Mouse (Mus musculus) thymus, postnatal 0 days (tissue): ENCODE data around the gene Adam12. TPM values are rescaled to one million over a fixed set of nuclear protein-coding genes. Genes with fewer than 3 reads are reported as not detected.

ENCODE experiments used
- DNase-seq: peaks from one replicate; pipeline ENCODE4 v3.0.0-alpha.2; 2015; ENCODE audit warnings: low spot score
- polyA plus RNA-seq: library from polyadenylated mRNA; unstranded; fragments of >200 nt; fragmentation: Nextera tagmentation; extraction: Ambion mirVana; gene quantifications from 2 replicates; pipeline ENCODE4 v1.2.1, GENCODE M21; 2015

The Adam12 gene
- polyA plus RNA-seq, 1 experiment from 2014 or later, result 18.3 TPM

DNA sequence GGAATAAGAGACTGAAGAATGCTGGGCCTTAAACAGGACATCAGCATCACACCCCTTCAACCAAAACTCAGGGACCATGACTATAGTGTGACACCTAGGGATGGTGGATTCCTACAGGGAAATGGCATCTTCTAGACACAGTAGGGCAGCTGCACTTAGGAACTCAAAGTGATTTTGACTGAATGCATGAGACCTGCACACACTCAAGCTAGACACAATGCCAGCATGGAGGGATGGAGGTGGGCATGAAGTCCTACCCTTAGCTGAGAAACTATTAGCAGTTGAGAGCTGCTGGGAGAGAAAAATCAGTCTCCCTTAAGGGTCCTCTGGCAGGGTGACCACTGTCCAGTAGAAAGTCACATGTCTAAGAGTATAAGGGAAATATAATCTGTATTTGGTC lies 147.0 kb downstream of the Adam12 start:
- no peak for DNase-seq

DNA sequence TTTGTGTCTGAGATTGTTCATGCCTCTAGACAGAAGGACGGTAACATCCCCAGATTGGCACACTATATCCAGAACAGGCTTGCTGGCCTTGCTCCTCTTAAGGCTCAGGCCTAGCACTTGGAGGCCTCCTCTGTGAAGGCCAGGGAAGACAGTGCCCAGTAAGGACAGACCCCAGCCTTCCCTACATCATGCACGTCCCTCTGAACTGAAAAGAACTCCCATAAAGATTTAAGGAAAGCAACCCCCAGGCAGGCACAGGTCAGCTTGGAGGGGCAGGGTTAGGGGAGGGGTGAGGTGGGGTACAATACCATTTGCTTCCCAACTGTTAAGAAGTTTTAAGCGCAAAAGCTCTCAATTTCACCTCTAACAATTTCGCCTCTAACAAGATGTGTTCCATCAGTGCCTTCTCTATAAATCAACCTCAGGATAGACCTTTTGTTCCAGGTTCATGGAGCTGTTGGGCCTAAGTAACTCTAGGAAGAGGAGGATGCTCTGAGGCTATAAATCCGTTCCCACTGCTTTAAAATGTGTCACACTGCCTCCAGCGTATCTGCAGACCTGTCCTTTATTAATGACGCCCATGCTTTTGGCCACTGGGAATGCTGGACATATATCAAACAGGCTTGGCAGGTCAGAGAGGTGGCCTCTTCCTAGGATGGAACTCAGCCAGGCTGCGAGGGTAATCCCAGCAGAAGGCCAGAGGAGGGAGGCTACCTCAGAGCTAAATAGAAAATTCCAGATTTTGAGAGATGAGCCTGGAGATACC lies 150.5 kb downstream of the Adam12 start:
- DNase-seq, result no peak

DNA sequence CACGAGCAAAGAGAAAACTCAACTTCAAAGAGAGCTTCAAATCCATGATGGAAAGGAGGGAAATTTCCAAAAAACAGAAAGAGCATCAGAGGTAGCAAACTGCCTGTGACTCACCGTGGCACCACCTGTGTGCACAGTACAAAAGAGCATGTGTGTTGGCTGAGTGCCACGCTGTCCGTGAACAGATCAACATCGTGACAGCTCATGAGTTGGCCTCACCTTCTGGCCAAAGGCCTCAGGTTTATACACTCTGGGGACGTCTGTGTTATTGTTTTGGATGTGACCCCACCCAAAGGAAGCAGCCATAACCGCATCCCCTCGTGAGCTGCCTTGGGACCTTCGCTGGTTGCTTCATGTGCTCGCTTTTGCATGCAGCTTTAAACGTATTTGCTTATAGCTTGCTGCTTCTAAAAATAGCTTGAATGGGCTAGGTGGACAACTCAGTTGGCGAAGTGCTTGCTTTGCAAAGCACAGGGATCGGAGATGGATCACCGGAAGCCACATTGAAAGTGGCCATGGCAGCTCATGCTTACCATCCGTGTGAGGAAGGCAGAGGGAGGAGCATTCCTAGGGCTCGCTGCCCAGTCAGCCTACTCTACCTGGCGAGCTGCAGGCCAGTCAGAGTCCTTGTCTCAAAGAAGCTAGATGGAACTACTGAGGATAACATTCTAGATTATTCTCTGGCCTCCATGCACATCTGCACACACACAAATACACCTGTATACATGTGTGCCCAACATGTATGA lies 151.8 kb downstream of the Adam12 start:
- DNase-seq, result no peak

DNA sequence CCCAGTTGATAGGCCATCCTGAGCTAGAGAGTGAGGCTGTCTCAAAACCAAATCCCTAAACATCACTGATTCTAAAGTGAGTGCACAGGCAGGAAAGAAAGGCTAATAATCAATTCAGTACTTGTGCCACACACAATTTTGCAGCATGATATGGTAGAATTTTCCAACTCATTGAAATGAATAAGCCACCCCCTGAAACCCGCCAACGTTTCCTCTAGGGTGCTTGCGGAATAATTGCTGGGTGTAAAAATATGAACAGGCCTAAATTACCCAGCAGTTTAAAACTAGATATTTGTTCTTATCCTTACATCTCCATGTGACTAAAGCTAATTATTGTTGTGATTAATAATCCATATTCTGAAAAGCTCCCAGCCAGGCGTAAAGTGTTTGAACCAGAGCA lies 154.3 kb downstream of the Adam12 start:
- DNase-seq, result no peak

DNA sequence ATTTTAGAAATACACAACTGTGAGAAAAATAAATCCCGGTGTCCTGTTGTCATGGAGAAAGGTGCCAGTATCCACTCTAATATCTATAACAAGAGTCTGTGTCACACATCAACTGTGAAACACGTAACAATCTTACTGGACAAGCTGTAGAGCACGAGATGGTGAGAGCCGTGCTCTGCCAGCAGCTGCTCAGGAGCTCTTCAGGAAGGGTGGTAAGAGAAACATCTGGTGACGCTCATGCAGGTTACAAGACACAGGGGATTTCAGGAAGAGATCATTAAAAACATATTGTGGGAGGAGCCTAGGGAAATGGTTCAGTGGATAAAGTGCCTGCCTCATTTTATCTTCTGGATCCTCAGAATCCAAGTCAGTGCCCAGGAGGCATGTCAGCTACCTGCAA lies 158.9 kb downstream of the Adam12 start:
- no peak for DNase-seq

DNA sequence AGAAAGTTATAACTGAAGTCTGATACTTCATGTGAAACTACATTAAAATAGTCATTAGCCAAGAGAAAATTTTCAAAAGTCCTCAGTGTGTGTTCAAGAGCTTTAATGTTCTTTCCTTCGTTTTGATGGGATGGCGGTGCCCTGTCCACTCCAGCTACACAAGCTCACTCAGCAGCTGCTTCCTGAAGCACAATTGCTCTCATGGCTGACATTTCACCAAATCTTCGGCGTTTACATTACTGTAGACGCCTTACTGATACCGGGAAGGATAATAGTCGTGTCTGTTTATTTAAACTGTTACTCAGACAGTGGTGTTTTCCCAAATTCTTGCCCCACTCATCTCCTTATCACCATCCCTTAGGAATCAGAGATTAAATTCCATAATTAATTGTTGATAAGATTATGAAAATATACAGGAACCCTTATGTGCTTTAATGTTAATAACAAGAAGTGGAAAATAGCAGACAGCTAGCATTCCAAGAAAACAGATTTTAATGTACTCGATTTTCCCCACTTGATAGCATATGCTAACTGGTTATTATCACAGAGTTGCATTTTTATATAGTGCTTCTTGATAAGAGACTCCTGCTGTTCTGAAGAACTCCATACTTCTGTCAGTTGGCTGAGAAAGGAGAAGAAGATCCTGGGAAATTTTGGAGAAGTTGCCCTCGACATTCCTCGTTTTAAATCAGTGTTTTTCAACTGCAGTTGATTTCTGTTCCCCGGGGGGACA lies 160.6 kb downstream of the Adam12 start:
- DNase-seq, result no peak

DNA sequence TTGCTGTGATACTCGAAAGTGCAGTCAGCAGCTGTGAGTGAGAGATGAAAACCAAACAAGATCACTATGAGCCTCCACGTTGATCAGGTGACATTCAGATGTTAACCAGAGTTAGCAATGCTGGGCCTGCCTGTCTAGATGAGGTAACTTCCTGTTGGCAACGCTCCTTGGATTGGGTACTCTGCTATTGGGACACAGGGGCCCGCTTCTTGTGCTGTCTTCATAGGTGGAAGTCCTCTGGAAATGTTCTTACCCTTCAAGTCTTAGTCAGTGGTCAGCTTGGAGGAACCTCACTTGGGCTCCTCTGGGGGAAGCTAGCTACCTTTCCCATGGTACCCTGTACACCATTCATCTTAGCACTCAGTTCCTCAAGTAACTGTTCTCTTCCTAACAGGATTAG lies 169.3 kb downstream of the Adam12 start:
- no peak for DNase-seq

DNA sequence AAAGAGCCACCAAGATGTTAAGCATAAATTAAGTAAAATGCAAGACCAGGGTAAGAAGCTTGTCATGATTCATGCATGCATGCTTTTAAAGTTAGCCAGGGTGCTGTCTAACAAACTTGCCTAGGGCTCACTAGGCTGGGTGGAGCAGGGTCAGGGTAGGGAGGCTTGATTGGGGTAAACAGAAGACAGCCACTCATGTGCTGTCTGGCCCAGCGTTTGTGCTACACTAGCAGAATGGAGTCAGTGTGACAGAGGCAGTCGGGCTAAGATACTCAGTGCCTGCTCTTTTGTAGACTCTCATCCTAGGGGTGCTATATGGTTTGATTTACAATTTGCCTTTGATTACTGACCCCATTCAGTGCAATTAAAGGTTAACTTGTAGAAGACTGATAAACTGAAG lies 179.5 kb downstream of the Adam12 start:
- no peak for DNase-seq

DNA sequence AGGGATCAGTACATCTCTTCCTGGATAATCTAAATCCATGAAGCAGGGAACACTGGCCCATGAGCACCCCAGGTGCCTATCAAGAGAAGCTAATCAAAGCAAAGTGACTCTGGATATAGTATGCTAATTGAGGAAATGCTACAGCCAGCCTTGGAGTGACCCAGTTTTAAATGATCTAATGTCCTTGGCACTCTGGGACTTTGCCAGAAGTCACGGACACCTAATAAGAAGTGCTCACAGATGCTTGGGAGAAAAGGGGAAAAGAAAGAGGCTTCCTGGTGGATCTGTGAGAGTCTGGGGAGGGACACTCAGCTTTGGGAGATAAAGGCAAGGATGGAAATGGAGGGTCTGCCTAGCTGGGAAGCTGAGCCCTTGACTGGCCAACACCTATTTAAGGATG lies 181.6 kb downstream of the Adam12 start:
- no peak for DNase-seq

DNA sequence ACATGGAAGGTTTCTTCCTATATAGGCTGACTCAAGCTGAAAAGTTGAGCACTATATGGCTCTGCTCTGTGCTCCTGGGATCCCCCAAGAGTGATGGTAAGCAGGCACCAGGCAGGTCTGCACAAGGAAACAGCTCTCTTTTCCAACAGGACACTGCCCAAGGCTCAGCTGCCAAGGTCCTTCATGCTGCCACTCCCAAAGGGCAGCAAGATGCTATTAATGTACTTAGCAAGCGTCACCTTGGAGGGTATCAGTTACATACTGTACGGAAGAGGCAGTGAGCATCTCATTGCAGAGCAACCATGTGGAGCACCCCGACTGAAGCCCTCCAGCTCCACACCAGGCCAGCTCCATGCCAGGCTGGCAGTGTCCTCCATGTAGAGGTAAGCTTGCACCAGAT lies 185.6 kb downstream of the Adam12 start:
- DNase-seq, result no peak

DNA sequence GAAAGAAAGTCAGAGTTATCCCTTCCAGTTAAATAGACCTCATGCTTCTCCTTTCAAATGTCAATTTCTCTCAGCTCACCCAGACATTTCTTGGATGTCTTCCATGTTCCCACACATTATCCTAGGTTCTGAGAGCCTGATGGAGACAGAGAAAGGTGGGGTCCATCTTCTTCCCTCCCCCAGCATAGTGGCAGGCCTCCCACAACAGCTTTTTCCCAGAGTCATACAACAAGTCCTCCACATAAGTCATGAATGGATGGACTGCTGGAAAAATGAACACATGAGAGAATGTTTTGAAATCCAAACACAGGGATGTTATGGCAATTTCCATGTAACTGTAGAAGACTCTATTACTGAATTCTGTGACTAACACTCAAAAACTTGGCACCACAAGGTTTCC lies 188.4 kb downstream of the Adam12 start:
- DNase-seq, result no peak

DNA sequence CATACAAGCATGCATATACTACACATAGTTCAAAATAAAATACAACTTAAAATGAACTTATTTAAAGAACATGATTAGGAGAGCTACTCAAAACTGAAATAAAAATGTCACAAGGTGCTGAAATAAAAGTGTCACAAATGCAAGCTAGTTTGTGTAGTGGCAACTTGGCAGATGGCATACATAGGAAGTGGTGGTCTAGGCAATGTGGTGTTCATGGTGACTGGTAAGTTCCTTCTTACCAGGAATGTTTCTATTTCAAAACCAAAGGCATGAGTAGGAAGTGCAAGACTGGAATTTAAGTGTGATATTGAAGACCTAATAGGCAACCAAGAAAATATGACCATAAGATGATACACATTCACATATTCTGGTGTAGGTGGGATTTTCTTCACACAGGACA lies 189.3 kb downstream of the Adam12 start:
- no peak for DNase-seq

DNA sequence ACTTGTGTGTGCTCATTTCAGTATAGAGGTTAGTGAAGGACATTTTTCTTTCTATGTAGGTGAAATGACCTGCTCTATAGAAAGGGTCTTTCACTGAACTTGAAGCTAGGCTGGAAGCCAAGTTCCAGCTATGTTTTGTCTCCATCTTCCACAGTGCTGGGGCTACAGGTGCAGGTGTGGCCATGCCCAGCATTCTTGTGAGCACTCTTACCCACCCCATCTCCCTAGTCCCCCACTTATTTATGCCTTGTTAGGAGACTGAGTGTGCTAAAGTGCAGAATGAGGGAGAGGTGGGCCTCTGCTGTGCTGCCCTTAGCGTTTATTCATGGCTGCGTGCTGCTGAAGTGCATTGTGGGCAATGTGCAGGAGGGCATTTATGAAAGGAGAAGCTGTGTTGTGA lies 198.0 kb downstream of the Adam12 start:
- no peak for DNase-seq

DNA sequence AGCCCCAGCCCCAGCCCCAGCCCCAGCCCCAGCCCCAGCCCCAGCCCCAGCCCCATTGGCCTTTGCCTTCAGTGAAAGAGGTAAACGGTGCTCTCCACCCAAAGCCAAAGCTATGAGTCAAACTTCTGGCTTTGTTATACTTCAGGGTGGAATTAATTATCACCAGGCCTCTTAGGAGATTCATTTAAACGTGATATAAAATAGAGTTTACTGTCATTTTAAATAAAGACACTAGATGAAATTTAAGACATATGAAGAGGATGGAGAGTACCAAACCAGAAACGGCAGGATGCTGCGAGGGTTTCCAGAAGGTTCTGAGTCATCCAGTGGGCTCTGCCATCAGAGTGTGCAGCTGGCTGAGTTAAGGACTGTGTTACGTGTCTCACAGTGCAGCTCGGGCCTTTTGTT lies 199.0 kb downstream of the Adam12 start:
- no peak for DNase-seq

DNA sequence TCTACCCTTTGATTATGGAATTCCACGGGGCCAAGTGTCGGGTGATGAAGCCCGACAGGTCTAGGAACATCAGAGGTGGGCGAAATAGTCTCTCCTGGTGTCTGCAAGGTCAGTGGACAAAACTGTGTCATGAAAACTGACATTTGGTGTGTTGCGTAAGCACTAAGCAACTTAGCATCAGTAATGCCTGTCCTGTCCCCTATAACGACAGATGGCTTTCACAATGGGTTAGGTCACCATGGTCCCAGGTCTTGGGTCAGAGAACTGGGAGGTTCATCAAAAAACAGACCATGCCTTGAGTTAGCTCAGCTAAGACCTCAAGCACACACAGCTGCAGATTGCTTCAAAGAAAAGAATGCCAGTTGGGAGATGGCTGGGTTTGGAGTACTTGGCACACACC lies 200.2 kb downstream of the Adam12 start:
- no peak for DNase-seq

DNA sequence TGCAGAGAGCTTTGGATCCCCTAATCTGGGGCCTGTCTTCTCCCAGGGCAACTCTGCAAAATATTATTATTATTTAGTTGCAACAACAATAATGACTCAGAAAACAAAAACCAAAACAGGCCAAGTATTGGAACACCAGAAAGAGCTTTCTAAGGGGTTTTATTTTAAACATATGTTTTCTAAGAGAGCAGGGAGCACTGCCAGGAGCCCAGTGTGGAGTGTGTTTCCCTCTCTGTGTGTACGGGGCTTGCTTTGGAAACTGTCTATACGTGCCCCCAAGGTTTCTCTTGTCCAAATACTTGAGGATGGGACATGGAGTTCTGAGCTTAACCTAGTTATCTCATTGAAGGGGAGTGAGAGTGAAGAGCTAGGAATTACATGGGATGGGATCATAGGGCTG lies 200.7 kb downstream of the Adam12 start:
- DNase-seq, result no peak

DNA sequence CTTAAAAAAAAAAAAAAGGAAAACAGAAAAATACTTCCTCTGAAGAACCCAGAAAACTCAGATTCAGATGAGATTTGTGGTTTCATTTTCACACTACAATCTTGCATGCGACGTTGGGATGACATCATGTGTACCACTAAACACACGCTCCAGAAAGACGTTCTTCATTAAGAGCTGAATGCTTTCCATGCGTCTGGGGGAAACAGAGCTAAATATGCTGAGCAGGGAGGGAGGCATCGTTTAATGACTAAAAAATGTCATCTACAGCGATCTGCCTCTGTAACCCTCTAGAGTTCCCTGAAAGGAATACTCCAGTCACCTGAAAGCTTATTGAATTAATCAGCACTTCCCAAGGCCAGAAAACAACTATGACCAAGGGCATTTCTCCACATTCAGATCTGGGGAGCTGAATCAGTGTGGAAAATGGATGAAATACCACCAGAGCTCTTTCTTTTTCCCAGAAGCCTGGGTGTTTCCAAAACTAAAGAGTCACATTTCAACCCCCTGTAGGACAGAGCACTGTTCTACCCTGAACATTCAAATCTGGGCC lies 203.6 kb downstream of the Adam12 start:
- no peak for DNase-seq

DNA sequence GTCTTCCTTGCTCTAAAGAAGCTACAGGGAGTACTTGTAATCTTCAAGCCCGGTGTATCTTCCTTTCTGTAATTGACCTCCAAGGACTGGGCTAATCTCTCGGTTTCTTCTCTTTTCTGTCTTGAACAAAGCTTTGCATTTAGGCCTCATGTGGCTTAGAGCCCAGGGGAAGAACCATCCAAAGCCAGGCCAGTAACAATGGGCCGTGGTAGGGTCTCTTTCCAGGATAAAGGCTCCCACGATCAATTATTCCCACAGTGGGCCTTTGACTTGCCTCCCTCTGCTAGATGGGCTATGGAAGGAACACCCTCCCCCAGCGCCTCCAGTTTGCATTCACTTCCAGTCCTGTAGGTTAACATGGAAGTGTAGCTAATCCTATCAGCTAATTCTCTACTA lies 204.9 kb downstream of the Adam12 start:
- DNase-seq, result no peak

DNA sequence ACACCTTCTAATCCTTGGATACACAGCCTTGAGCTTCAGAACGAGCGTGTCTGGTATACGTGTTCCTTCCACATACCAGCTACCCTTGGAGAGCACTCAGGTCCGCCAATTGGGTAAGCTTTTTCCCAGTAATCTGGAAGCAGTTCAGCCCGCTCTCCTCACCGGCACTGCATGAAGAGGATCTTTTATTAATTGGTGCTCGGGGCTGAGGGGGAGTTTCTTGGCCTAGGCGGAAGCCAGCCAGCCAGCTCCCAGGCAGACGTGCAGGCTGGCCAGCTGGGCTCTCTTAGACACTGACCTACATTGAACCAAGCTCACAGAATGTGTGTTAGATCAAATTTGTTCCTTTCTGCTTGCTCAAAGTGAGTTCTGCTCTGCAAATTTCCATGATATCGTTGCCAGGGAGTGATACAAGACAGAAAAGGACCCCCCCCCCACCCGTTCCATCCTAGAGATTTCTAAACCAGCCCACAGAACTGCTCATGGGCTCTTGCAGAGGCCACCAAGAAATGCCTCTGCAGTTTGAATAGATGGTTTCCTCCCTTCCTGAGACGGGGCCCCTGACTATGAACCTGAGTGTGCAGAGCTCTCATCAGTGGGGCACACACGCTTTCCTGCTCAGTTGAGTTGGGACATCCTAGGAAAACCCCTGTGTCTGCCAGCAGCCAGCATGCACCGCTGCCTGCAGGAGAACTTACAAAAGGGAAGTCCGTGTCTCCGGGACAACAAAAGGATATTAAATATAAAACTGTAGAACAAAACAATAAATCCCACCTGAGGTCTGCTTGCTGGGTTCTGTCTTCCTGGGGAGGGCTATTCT lies 205.5 kb downstream of the Adam12 start:
- DNase-seq, result no peak

DNA sequence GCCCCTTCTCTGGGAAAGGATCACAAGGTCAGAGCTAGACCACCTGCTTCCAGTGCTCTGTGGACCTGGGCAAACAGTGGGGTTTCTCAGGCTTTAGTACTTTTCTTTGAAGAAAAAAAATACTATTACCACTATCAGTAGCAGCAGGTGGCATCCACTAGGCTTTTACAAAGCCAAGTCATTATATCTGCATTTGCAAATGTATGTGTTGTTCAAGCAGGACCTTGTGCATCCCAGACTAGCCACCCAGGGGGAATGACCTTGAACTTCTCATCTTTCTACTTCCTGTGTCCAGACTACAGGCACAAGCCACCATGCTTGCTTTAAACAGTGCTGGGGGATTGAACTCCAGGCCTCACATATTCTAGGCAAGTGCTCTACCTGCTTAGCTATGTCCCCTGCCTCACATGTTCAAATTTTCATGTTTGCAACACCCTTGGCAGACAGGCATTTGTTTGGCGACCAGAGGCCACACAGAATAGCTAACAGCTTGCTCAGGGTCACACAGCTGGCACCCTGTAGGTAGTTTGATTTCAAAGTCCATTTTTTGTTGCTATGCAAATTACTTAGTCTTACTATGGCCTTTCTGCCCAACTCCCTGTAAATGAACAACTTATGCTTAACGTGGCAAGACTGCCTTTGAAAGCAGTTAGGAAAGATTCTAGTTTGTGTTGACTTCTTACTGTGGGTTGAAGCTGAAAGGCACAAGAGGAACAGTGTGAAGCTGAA lies 209.6 kb downstream of the Adam12 start:
- DNase-seq, result no peak

DNA sequence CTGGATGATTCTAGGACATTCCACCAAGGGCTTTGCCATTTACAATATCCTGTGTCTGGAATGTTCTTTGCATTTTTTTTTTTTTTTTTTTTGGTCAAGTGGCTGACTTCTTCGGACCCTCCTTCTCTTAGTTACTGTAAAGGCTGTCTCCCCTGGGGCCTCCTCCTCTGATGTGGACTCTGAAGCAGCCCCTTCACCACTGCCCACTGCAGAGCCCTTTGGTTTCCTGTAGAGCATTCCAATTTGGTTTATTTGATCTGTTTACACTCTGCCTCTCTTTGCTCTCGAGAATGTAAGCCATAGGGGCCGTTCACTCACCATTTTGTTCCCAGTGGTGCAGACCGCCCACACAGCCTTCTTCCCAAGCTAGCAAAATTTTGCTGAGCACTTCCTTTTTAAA lies 216.7 kb downstream of the Adam12 start:
- no peak for DNase-seq
